Mouse (Mus musculus) thymus, postnatal 25 days (tissue): ENCODE measurements around the gene Hspb7.

Source experiments
- DNase-seq: peaks from one replicate; pipeline ENCODE4 v3.0.0; 2022

Gene Hspb7

GRCm38 (mm10) chr4:141420886-141421285 is 307 bp downstream of the Hspb7 start:
- DNase-seq = no peak

DNA sequence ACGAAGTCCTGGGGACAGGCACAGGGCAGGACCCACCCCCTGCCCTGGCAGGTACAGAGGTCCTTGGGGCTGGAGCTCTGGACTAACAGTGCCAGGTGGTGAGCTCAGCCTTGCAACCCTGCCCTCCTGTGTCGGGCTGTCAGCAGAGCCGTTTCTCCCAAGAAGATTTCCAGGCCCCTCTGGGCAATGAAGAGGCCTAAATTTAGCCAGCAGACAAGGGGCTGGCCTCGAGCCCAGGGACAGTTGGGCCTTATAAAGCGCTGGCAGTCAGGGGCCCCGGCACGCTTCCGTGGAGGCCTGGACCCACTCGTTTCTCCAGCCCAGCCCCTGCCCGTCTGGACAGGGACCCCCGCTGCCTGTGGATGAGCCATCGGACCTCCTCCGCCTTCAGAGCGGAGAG is 844 bp downstream of the Hspb7 start:
- DNase-seq = no peak

GRCm38 (mm10) chr4:141422841-141423240 is 2.3 kb downstream of the Hspb7 start:
- DNase-seq = no peak

DNA sequence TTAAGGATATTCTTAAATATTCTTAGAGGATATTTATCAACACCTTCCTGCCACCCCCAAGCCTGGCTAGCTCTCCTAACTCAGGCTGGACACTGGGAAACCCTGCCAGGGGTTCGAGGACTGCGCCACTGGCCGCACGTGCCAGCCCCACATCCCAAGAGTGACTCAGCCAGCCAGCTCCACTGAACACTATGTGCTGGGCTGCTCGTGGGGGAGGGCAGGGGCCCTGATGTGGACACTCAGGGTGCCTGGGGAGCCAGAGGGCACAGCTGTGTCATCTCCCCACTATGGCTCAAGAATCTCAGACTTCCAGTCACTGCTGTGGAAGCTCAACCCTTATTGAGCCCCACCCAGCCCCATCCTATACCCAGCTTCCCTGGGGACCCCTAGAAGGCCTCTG is 2.7 kb downstream of the Hspb7 start:
- DNase-seq = no peak

DNA sequence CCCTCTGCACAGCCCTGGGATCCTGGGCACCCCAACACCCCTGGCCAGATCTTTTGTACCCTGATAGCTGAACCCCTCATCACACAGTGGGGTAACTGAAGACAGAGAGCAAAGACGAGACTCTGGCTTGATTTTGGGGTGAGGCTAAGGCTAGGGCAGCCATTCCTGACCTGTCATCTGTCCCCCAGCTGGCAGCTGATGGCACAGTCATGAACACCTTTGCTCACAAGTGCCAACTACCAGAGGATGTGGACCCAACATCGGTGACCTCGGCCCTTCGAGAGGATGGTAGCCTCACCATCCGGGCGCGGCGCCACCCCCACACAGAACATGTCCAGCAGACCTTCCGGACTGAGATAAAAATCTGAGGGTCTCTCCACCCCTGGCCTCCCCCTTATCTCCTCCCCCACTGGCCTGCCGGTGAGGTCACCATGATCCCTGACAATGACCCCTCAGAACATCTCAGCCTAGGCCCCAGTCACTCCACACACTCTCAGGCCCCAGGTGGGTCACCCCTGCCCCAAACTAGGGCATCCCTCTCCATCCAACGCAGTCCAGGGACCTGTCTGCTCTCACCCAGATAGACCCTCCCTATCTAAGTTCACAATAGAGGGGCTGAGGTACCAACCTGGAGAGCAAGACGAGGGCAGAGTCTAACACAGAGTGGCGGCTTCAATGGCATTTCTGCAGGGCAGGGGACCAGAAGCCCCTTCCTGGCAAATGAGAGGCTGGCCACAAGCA is 3.3 kb downstream of the Hspb7 start:
- DNase-seq = no peak

- DNase-seq = peak; percentile 38
Measured at GRCm38 (mm10) chr4:141425484-141426479, 5.2 kb downstream of the Hspb7 start.

DNA sequence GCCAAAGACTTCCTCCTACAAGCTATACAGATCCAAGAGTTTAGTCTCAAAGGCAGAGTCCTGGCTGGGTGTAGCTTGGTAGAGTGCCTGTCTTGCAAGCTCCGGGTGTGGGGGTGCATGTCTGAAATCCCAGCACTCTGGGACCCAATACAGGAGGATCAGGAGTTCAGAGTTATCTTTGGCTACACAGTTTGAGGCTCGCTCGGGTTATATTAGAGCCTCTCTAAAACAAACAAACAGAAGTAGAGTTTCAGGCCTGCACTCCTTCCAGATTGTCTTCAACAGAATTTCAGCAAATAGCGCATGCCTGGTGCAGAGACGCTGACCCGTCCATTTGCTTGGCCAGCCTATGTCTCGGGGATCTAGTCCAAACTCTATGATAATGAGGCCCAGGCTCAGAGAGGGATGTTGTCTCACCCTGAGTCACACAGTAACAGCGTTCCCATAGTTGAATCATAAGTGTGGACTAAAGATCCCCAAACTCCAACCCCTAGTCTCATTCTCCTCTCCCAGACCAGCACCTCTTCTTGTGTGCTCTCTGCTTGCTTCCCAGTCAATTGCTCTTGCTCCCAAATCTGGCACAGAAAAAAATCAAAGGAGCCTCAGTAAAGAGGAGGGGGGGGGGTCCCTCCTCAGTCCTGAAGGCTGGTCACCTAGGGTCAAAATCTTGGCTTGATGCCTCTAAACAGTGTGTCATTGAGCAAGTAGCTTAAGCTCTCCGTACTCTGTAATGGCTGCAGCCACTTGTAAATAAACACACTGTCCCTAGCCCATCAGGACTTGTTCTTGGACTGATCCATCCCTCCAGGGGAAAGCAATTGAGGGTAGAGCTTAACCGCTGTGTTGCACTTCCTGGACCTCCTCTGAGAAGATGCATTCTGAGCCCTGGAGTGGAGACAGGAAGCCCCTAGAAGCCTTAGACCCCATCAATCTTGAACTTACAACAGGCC is 6.5 kb downstream of the Hspb7 start:
- no peak for DNase-seq

DNA sequence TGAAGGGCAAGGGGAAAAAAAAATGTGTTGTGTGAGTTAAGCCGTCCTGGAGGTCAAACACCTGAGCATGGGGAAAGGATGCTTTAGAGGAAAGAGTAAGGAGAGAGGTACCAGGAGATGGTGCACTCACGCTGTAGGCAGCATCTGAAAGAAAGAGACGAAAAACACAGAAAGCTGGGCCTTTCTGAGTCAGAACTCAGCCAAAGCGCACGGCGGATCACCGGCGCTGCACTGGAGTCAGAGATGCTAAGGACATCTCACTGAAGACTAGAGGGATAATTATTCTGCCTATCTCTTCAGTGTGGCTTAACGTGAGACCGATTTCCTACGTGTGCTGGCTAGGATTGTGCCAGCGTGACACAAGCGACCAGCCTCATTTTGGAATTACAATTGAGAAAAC is 7.3 kb downstream of the Hspb7 start:
- no peak for DNase-seq

GRCm38 (mm10) chr4:141429381-141429780 is 8.8 kb downstream of the Hspb7 start:
- DNase-seq = no peak

GRCm38 (mm10) chr4:141429847-141430246 is 9.3 kb downstream of the Hspb7 start:
- DNase-seq = no peak

DNA sequence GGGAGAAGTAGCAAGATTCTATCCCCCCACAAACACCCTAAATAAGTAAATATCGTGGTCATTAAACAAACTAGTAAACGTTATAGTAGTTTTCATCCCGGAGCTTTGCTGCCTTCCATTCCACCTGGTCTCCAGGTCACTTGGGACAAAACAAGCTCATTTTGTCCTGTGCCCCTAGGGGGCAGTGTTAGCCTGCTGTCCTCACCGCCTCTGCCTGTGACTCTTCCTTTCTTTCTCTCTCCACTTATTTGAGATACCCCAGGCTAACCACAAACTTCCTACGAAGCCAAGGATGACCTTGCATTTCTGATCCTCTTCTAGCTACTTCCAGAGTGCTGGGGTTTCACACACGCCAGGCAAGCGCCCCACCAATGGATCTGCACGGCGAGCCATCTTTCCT is 10.4 kb downstream of the Hspb7 start:
- peak; percentile 76 for DNase-seq

GRCm38 (mm10) chr4:141432666-141433065 is 12.1 kb downstream of the Hspb7 start:
- DNase-seq = no peak

DNA sequence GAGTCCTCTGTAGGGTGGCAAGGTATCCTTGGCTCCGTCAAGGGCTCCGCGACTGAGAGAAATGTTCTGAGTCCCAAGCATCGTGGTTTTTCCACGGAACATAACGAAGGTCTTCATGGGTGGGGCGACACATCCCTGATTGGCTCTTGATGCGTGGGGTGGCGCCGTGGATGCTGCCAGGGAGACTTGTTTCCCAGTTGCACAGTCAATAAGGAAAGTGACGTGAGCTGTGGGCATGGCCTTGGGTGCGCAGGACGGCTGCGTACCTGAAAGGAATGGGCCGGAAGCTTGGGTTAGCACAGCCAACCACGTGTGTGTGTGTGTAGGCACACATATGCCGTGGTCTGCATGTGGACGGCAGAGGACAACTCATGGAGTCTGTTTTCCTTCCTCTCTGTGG is 12.6 kb downstream of the Hspb7 start:
- no peak for DNase-seq

- no peak for DNase-seq
Measured at GRCm38 (mm10) chr4:141435974-141436373, 15.4 kb downstream of the Hspb7 start, which contains the start of gene Srarp. Gene Srarp (minus strand): TSS chr4:141436105.

GRCm38 (mm10) chr4:141439083-141439803 is 18.7 kb downstream of the Hspb7 start:
- DNase-seq = no peak

DNA sequence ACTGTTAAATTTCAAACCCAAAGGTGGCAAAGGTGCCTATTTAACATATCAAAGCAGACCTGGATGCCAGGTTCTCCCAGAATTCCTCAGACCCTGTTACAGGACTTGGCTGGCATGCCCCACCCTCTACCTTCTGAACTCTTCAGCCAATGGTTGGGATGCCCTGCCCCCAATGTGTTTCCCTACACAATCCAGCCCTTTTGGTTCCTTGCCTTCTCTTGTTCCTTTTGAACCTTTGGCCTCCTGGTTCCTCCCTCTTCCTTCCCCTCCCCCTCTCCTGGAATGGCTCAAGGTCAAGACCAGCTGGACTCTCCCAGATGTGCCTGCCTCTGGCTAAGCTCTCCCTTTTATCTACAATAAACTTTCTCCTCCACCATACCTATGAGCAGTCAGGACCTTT is 20.3 kb downstream of the Hspb7 start:
- no peak for DNase-seq

DNA sequence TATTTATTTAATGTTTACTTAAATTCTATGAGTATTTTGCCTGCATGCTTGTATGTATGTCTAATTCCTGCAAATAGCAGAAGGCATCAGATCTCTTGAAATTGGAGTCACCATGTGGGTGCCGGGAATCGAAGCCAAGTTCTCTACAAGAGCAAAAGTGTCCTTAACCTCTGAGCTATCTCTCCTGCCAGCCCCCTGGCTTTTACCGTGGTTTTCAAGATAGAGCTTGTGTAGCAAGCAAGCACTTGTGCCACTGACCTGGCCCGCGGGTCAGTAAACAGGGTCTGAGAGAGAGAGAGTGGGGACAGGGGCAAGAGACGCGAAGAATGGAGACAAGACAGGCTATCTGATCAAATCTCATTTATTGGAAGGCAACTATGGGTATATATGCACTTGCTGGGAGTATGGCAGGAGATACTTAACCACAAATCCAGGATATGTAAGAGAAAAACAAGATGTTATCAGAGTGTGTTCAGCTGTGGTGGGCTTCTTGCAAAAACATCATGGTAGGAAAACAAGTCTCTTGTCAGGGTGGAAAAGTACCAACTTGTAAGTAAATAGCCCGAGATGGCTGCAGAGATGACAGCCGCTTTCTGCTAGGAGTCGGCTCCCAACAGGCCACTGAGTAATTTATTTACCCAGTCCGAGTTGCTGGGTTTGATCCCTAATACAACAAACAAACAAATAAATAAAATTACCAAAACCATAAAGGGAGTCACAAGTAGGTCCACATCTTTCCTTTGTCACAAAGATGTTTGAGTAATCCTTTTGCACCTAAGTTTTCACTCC is 23.3 kb downstream of the Hspb7 start:
- no peak for DNase-seq

DNA sequence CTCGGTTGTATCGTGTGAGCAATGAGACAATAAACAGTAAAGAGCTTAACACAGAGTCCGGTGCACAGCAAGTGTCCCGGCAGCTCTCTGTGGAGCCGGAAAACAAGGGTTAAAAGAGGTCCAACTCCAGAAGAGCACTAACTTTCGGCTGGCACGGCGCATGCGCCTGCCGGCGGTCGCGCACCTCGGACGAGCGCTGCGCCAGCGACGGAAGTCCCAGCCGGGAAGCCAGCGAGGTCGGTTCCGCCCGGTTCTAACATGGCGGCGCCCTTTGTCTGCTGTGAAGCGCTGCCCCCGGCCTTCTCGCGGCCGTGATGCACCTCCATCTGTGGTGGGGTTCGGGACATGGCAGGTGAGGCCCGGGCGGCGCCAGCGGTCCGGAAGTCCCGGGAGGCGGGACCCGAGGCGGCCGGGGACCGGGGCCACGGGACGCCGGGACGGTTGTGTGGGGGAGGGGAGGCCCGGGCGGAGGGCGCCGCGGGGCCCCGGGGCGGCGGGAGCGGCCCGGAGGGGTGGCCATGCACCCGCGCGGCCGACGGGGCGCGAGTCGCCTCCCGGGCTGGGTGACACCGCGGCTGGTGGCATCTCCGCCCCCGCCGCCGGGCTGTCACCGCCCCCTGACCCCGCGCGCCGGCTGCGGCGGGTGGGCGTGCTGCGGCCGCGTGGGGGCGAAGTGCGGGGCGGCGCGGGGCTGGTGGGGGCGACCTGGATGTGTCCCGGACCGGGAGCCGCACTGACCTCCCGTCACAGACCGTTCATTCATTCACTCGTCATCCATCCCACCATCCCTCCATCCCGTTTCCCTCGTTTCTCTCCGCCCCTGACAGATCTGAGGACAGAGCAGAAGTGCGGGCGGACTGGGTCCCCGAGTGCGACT is 24.1 kb downstream of the Hspb7 start, which contains the start of gene Zbtb17:
Zbtb17 (plus strand) TSS at position 204 of the 877 bp plus-strand sequence.
- peak; percentile 91 for DNase-seq

DNA sequence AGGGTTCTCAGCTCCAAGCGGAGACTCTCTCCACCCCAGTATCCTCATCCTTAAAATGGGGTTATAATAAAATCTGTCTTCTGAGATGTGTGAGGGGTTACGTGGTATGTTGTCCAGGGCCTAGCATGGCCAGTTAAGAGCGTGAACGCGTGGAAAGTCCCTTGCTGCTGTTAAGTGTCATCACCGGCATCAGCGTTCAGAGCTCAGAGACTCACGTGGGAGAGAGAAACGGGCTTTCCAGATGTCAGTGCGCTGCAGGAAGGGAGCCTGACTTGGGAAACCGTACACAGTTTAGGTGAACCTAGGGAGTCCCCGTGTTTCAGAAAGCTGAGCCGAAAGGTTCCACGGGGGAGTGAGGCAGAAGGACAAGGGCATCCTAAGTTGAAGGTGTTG is 24.7 kb downstream of the Hspb7 start:
- DNase-seq = no peak

DNA sequence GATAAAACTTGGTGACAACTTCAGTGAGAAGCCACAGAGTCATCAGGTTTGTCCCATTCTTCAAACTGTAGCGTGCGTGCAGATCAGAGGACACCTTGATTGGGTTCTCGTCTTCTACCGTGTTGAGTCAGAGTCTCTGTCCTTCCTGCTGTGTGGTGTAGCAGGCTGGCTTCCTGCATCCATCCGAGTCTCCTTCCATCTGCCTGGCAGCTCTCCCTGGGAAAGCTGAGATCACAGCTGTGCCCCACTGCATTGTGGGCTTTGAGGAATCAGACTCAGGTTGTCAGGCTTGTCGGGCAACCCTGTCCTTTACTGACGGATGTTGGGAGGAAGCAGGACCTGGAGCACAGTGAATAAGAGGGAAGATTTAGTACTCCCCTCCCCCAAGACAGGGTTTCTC is 25.6 kb downstream of the Hspb7 start:
- no peak for DNase-seq
